Mouse (Mus musculus) small intestine, adult 2 months (tissue): ENCODE results near the gene Idua.

Experiments used
- CTCF ChIP-seq: fragments of 200-500 bp; IDR thresholded peaks from 2 replicates; pipeline ENCODE4 v1.5.1; 2012; ENCODE audit warnings: low read depth, mild to moderate bottlenecking, control low read depth, inconsistent platforms, low read length, moderate library complexity, mixed read lengths; ENCODE audit not compliant: insufficient replicate concordance, insufficient read length; ENCODE audit errors: extremely low read depth
- POLR2A ChIP-seq: fragments of 200-500 bp; IDR thresholded peaks from 2 replicates; pipeline ENCODE4 v1.6.1; 2012; ENCODE audit warnings: low read depth, mild to moderate bottlenecking, control low read depth, inconsistent platforms, low read length, moderate library complexity

DNA sequence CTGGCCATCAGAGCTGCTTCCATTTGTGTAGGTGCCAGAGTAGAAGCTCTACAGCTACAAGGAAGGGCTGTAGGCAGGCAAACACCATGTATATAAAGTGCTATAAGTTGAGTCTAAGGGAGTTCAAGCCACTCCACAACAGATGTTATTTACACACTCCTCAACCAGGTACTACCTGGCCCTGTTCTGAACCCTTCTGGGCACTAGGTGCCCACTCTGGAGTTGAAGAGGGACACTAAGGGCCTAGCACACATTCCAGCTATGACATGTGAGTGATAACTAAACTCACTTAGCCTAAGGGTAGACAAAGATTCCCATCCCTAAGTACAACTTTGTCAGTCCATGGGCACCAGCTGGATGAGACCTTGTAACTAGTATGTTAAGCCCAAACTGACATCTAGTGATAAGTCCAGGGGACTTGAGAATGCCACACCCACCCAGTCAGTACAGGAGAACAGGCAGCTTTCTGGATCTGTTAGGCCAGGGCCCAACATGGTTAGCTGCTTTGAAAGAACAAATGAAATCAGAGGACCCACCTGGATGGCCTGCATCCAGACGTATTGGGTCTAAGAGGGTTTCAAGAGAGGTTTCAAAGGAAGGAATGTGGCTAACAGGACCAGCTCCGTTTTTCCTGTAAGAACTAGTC lies 12.2 kb upstream of the Idua start:
- TF ChIP-seq CTCF (no peak), POLR2A (no peak)
